Mouse (Mus musculus) ES-E14 (cell line): ENCODE results near the gene Ddx42. TPM values are rescaled to one million over a fixed set of nuclear protein-coding genes. Genes with fewer than 3 reads are reported as not detected.

Source experiments
- DNase-seq: peaks from one replicate; pipeline ENCODE4 v3.0.0-alpha.2; 2013; ENCODE audit warnings: low read depth, low spot score
- H3K27ac ChIP-seq: 2 replicates; pipeline ENCODE4 v1.5.1; 2012; ENCODE audit warnings: low read depth, mild to moderate bottlenecking, low read length, moderate library complexity, mixed read lengths; ENCODE audit not compliant: poor library complexity, insufficient read depth, severe bottlenecking
- H3K36me3 ChIP-seq: 2 replicates; pipeline ENCODE4 v1.6.1; 2012; ENCODE audit warnings: mild to moderate bottlenecking, low read length, moderate library complexity, mixed read lengths; ENCODE audit not compliant: control insufficient read depth, poor library complexity, insufficient read depth, severe bottlenecking
- H3K4me1 ChIP-seq, 2 experiments: fragments of 150-350 bp in 1 of 2; sonication (generic) in 1 of 2; 2 replicates each; pipeline ENCODE4 v1.6.1; 2012; ENCODE audit warnings: low read length in 2 of 2, mild to moderate bottlenecking in 1 of 2, mixed read lengths in 1 of 2; ENCODE audit not compliant: control insufficient read depth in 2 of 2, insufficient read depth in 2 of 2, poor library complexity in 1 of 2
- H3K4me3 ChIP-seq, 2 experiments: fragments of 150-350 bp in 1 of 2; sonication (generic) in 1 of 2; 2 replicates each; pipeline ENCODE4 v1.5.1; 2012; ENCODE audit warnings: low read length in 2 of 2, low read depth in 1 of 2, mild to moderate bottlenecking in 1 of 2, mixed read lengths in 1 of 2; ENCODE audit not compliant: insufficient read depth in 1 of 2, poor library complexity in 1 of 2, severe bottlenecking in 1 of 2
- H3K9ac ChIP-seq: 2 replicates; pipeline ENCODE4 v1.6.1; 2012; ENCODE audit warnings: low read depth, mild to moderate bottlenecking, low read length, mixed read lengths; ENCODE audit not compliant: poor library complexity, insufficient read depth, severe bottlenecking
- H3K9me3 ChIP-seq: fragments of 150-350 bp; sonication (generic); 2 replicates; pipeline ENCODE4 v1.6.1; 2012; ENCODE audit warnings: low read depth, mild to moderate bottlenecking, low read length; ENCODE audit not compliant: control insufficient read depth, insufficient read depth
- CHD2 ChIP-seq: IDR thresholded peaks from 2 replicates; pipeline ENCODE4 v1.6.1; 2014; ENCODE audit warnings: mild to moderate bottlenecking, low read depth, low read length, inconsistent platforms
- HCFC1 ChIP-seq: IDR thresholded peaks from 2 replicates; pipeline ENCODE4 v1.6.1; 2012; ENCODE audit warnings: low read length, inconsistent platforms, borderline replicate concordance; ENCODE audit not compliant: insufficient read depth
- MAFK ChIP-seq: IDR thresholded peaks from 2 replicates; pipeline ENCODE4 v1.6.1; 2014; ENCODE audit warnings: mild to moderate bottlenecking, low read depth, low read length, inconsistent platforms; ENCODE audit not compliant: insufficient read depth
- ZC3H11A ChIP-seq: IDR thresholded peaks from 2 replicates; pipeline ENCODE4 v1.6.1; 2012; ENCODE audit warnings: low read depth, mild to moderate bottlenecking, inconsistent platforms, low read length, borderline replicate concordance
- ZNF384 ChIP-seq: IDR thresholded peaks from 2 replicates; pipeline ENCODE4 v1.6.1; 2012; ENCODE audit warnings: low read depth, low read length, inconsistent platforms
- in situ Hi-C, 2 experiments: fragments of 600-800 bp; cut with MboI; formaldehyde crosslinking; loops; one replicate each; pipeline ENCODE4 v1.15.1; 2025; ENCODE audit warnings: low sequenced_read_pairs in 2 of 2, inconsistent platforms in 1 of 2; ENCODE audit not compliant: unreplicated experiment in 2 of 2
- total RNA-seq: library from RNA; depleted of rRNA; stranded (reverse); fragments of 300-350 nt; gene quantifications from 2 replicates; pipeline ENCODE4 v1.2.3, GENCODE M21; 2012

Gene Ddx42
- total RNA-seq, 1 experiment, result 64.3 TPM

DNA sequence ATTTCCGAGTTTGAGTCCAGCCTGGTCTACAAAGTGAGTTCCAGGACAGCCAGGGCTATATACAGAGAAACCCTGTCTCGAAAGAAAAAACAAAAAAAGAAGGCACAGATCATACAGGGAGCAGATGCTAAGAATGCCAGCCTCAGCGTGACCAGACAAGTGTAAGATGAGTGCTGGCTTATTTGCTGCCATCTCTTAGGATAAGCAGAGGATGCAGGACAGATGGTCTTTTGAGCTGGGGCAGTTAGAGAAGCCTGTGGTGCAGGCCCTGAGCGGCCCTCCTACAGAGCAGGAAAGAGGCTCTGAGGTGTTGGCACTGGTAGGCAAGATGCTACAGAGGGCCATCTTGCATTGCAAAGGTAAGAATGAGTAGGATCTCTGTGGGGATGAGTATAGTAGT lies 66.6 kb downstream of the Ddx42 start:
- in situ Hi-C loops, result no loop called here
- TF ChIP-seq MAFK (no peak), ZNF384 (no peak), ZC3H11A (no peak), HCFC1 (no peak), CHD2 (no peak)
- Histone ChIP-seq H3K9me3 (no peaks in the 10 kb centered on the region), H3K4me3 (no peak overlapping the region), H3K36me3 (no peaks in the 10 kb centered on the region), H3K27ac (no peak overlapping the region), H3K4me1 (no peaks in the 10 kb centered on the region), H3K9ac (no peak overlapping the region)
- DNase-seq, result no peak

DNA sequence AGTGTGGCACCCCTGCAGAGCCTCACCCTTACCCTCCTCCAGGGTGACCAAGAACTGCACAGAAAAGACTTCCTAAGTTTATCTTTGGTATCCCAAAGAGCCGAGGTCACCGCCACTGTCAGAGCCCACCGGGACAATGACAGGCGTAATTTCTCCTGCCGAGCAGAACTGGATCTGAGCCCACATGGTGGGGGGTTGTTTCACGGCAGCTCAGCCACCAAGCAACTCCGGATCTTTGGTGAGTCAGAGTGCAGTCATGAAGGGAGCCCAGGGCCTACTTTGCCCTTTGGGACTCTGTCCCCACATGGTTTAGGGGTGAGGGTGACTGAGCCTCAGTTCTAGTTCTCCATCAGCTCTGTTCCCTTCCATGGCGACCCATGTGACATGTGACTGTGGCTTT lies 67.4 kb downstream of the Ddx42 start:
- no peaks in the 10 kb centered on the region for H3K4me1 ChIP-seq
- H3K4me3 ChIP-seq, result no peak overlapping the region
- H3K9ac ChIP-seq, result no peak overlapping the region
- TF ChIP-seq ZNF384 (no peak), MAFK (no peak), CHD2 (no peak), HCFC1 (no peak), ZC3H11A (no peak)
- H3K36me3 ChIP-seq, result no peaks in the 10 kb centered on the region
- no peaks in the 10 kb centered on the region for H3K9me3 ChIP-seq
- H3K27ac ChIP-seq, result no peak overlapping the region
- DNase-seq, result no peak
- in situ Hi-C loops, result no loop called here

- in situ Hi-C loops, result no loop called here
- Histone ChIP-seq H3K9ac (no peak overlapping the region), H3K27ac (no peak overlapping the region), H3K4me3 (no peak overlapping the region), H3K36me3 (no peaks in the 10 kb centered on the region), H3K9me3 (no peaks in the 10 kb centered on the region), H3K4me1 (no peaks in the 10 kb centered on the region)
- no peak for TF ChIP-seq ZC3H11A
- no peak for TF ChIP-seq CHD2
- no peak for TF ChIP-seq HCFC1
- TF ChIP-seq ZNF384, result no peak
- no peak for TF ChIP-seq MAFK
- DNase-seq, result no peak
These were observed 69.5 kb downstream of the Ddx42 start for GRCm38 (mm10) chr11:106286206-106286605.

DNA sequence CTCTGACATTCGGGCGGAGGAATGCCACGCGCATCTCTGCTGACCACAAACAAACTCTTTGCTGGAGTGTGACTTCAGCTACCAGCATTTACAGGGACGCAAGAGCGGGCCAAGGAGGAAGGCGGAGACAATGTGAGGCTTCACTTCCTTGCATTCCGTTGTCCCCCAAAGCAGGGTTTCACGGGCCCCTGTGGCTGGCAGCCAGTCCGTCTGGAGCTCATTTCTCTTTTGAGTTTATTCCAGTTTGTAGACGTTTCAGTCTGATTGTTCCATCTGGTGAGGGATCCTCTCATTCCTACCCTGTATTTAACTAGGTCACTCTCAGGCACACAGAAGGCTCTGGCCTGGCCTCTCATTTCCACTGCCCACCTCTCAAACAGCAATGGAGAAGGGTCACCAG lies 70.3 kb downstream of the Ddx42 start:
- Histone ChIP-seq H3K27ac (no peak overlapping the region), H3K9ac (no peak overlapping the region), H3K9me3 (no peaks in the 10 kb centered on the region), H3K36me3 (no peaks in the 10 kb centered on the region), H3K4me3 (no peak overlapping the region), H3K4me1 (no peaks in the 10 kb centered on the region)
- TF ChIP-seq CHD2 (no peak), MAFK (no peak), ZNF384 (no peak), ZC3H11A (no peak), HCFC1 (no peak)
- no peak for DNase-seq
- in situ Hi-C loops, result no loop called here

- Histone ChIP-seq H3K4me3 (no peak overlapping the region), H3K4me1 (no peaks in the 10 kb centered on the region), H3K9ac (no peak overlapping the region), H3K36me3 (no peaks in the 10 kb centered on the region), H3K9me3 (no peaks in the 10 kb centered on the region), H3K27ac (no peak overlapping the region)
- TF ChIP-seq CHD2, result no peak
- TF ChIP-seq ZNF384, result no peak
- no peak for TF ChIP-seq MAFK
- TF ChIP-seq HCFC1, result no peak
- no peak for DNase-seq
- in situ Hi-C loops, result no loop called here
These were observed 72.6 kb downstream of the Ddx42 start for GRCm38 (mm10) chr11:106289369-106289768.
